Mouse (Mus musculus) lung, postnatal 4 days (tissue): Measurements from ENCODE around the gene Rab26.

Experiments used
- DNase-seq, 2 experiments: peaks; one replicate each; pipeline ENCODE4 v3.0.0; 2021

Rab26 gene

DNA sequence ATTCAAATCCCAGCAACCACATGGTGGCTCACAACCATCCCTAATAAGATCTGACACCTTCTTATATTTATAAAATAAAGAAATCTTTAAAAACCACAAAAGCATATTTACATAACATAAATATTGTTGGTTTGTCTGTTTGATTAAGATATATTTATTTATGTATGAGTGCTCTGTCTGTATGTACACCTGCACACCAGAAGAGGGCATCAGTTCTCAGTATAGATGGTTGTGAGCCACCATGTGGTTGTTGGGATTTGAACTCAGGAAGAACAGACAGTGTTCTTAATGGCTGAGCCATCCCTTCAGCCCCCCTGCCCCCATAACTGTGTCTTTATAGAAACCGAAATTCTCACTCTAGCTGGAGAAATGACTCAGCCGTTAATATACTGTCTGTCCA, 11.2 kb upstream of the Rab26 start:
- DNase-seq: no peak

GRCm38 (mm10) chr17:24544613-24545012, 10.6 kb upstream of the Rab26 start:
- DNase-seq: peak in 1 of 2 experiments; percentile 33

GRCm38 (mm10) chr17:24540375-24540774, 6.4 kb upstream of the Rab26 start:
- peak; percentile 39 to 69 for DNase-seq

- peak; percentile 39 to 66 for DNase-seq
Measured at GRCm38 (mm10) chr17:24538950-24539349, 4.9 kb upstream of the Rab26 start.

- DNase-seq: no peak
Measured at GRCm38 (mm10) chr17:24537536-24537935, 3.5 kb upstream of the Rab26 start.

DNA sequence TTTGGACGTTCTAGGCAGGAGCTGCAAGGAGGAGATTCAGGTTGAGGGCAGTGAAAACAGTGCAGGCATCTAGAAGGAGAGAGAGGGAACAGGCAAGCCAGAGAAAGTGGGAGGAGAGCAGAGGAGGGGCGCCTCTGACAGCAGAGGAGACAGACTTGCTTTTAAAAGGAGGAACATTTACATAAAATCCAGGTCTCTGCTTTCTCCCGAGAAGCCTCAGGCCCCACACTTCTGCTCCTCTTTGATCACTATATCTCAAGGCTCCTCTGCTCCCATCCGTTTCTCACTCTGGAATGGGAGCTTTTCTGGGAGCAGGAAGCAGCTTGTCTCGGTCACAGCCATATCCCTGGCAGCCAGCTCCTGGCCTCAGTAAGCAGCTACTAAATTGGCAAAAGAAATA, 1.3 kb upstream of the Rab26 start:
- DNase-seq: no peak

DNA sequence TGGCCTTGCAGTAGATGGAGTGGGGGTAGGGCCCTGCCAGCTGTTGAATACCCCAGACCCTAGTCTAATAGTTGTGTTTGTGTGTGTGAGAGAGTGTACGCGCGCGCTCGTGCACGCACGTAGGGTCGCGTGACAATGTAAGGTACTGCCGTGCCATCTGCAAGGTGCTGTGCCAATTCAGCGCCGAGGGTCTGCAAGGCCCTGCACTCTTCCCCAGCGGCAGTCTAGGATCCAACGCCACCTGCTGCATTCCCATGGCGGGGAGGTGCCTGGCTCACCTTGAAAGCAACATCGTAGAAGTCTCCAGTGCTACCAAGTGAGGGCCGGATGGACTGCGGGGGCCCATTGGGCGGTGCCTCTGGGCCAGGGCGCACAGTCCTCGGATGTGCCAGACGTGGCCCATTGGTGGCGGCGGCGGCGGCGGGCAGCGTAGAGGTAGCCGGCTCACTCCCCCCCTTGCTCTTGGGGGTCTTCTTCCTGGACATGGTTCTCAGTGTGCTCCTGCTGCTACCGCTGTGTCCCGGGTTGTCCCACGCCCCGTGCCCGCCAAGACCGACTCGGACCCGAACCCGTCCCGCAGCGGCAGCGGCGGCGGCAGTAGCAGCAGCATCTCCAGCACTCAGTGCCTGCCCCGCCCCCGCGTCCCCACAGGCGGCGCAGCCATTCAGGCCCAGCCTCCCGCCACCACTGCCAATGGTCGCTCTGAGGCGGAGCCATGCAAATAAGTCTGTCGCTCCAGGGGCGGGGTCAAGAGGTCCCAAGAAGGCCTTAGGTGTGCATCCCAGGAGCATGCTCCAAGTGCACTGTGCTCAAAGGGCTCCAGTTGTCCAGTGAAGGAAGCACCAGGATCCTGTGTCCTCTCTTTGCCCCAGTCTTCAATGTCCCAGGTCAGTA, 664 bp downstream of the Rab26 start:
- peak; percentile 90 to 92 for DNase-seq

GRCm38 (mm10) chr17:24532045-24532444, 2.0 kb downstream of the Rab26 start:
- DNase-seq: no peak

GRCm38 (mm10) chr17:24531064-24531463, 2.9 kb downstream of the Rab26 start:
- DNase-seq: no peak

GRCm38 (mm10) chr17:24530361-24531050, 3.5 kb downstream of the Rab26 start:
- peak in 1 of 2 experiments; percentile 20 for DNase-seq

DNA sequence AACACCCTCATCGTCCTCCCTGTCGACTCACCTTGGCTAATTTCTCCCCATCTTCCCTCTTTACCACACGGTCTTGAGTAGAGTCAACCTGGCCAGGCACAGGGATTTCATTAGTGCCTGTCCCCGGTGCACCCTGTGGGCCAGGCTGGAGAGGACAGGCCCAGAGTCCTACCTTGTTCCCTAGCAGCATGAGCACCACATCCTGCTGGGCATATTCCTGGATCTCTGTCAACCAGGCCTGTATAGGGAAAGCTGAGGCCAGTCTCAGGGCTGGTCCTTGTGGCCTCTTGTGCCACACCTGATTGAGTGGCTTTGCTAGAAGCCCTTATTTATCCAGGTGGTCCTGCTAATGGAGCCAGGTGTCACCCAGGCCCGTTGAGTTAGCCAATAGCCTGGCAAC, 4.1 kb downstream of the Rab26 start:
- DNase-seq: peak in 1 of 2 experiments; percentile 22

DNA sequence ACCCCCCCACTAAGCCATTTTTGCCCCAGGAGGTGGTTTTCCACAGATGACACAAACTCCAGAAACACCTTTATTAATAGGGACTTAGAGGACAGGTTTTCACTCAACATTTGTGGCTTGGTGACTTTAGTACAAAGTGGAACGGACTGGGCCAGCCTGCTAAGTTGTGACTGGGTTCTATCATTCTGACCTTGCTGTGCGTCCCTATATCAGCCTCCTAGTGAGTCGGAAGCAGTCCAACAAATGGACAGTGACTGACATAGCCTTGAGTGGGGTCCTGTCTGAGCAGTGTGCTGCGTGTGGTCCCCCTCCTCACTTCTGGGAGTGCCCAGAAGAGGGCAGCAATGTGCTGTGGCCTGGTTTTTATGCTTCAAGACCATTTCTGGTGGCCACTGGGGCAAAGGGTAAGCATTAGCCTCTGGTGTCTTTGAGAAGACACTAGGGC, 5.0 kb downstream of the Rab26 start:
- peak; percentile 64 to 78 for DNase-seq

- DNase-seq: peak in 1 of 2 experiments; percentile 17
Measured at GRCm38 (mm10) chr17:24528560-24528918, 5.5 kb downstream of the Rab26 start.

DNA sequence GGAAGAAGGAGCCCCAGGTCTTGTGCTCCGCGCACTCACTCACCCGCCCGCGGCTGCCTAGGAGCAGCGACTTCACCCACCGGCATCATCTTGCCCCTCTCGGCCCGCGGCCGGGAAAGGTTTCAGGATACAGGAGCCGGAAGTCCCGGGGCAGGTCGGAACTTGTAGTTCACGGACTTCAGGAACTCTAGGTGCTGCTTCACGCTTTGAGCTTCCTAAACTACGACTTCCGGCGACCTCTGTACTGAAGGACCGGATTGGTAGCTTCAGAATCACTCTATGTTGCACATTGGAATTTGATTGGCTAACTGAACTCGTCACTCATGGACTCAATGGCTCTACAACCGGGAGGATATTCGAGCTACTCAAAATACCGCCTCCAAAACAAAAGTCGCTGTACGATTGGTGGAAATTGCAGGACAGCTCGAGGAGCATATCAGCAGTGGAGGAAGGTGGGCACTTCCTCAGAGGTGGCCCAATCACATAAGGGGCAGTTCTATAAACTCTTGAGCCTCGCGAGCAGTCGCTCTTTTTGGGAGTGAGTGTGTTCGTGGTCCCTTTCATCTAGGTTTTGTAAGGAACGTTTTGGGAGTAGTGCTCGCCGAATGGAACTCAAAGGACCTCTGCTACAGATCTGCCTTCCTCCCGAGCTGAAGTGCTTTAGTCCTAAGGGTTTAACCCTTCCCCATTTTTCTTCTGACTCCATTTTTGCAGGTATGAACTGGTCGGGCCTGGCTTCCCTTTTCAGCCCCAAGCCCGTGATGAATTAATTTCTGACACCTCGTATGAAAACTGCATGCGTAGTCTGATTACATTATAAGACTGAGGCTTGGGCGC, 6.1 kb downstream of the Rab26 start, which contains the start of gene Traf7:
TSS of gene Traf7 (minus strand) at position 216 of the 837 bp plus-strand sequence.
- DNase-seq: peak; percentile 94

DNA sequence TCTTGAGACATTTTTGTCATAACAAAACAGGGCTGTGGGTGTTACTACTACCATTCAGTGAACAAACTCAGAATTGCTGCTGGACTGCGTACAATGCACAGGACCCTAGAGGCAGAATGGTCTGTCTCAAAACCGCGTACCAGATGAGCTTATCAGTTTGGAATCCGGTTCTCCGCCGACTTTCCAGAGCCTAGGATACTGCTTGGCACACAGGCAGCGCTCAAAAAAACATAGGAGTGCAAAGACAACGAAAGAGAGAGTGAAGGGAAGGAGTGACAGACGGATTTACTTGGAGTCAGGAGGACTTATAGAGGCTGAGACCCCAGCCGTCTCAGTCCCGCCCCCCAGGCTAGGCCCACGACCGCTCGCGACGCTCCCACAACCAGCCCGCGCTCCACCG, 6.7 kb downstream of the Rab26 start:
- DNase-seq: peak in 1 of 2 experiments; percentile 30

GRCm38 (mm10) chr17:24524734-24525133, 9.3 kb downstream of the Rab26 start:
- DNase-seq: peak in 1 of 2 experiments; percentile 39

GRCm38 (mm10) chr17:24520450-24520849, 13.6 kb downstream of the Rab26 start:
- DNase-seq: no peak

- DNase-seq: peak; percentile 52 to 76
Measured at GRCm38 (mm10) chr17:24514270-24515257, 19.4 kb downstream of the Rab26 start.

DNA sequence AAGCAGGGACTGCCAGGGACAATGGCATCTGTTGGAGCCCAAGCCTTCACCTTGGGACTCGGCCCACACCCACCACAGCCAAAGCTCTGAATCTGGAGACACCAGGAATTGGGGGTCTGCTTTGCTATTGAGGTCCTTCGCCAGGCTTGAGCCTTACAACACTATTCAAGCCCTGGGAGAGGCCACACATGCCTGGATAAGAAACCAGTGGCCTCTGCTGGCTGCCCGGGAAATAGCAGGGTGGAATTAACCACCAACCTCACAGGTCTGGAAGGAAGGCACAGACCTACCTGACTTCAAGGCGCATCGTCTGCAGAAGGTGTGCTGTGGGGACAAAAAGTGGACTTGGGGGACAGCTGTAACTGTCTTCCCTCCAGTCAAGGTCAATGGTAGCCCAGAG, 20.4 kb downstream of the Rab26 start:
- DNase-seq: peak; percentile 65 to 75

- DNase-seq: no peak
Measured at GRCm38 (mm10) chr17:24507806-24508460, 26.1 kb downstream of the Rab26 start.

- DNase-seq: no peak
Measured at GRCm38 (mm10) chr17:24507129-24507664, 26.8 kb downstream of the Rab26 start.
